Mouse (Mus musculus) midbrain, embryonic 16.5 days (tissue): ENCODE results near the gene Ppp2r1b. TPM values are rescaled to one million over a fixed set of nuclear protein-coding genes. Genes with fewer than 3 reads are reported as not detected.

Source experiments
- ATAC-seq: fragments of 200-750 bp; cut with Nextera tagmentation; 2 replicates; pipeline ENCODE4 v1.8.0; 2017; ENCODE audit warnings: moderate TSS enrichment
- H3K27ac ChIP-seq: fragments of 300-500 bp; sonication (generic); 2 replicates; pipeline ENCODE4 v1.5.1; 2014; ENCODE audit warnings: mild to moderate bottlenecking, low read length, mixed read lengths
- H3K27me3 ChIP-seq: fragments of 300-500 bp; sonication (generic); 2 replicates; pipeline ENCODE4 v1.6.1; 2014; ENCODE audit warnings: low read depth, low read length, mixed read lengths; ENCODE audit not compliant: control insufficient read depth, insufficient read depth
- H3K36me3 ChIP-seq: fragments of 300-500 bp; sonication (generic); 2 replicates; pipeline ENCODE4 v1.6.1; 2014; ENCODE audit warnings: mild to moderate bottlenecking, low read length, moderate library complexity, mixed read lengths; ENCODE audit not compliant: control insufficient read depth, insufficient read depth
- H3K4me1 ChIP-seq: fragments of 300-500 bp; sonication (generic); 2 replicates; pipeline ENCODE4 v1.6.1; 2014; ENCODE audit warnings: mild to moderate bottlenecking, low read length, mixed read lengths; ENCODE audit not compliant: control insufficient read depth, insufficient read depth
- H3K4me2 ChIP-seq: fragments of 300-500 bp; sonication (generic); 2 replicates; pipeline ENCODE4 v1.6.1; 2014; ENCODE audit warnings: mild to moderate bottlenecking, low read length, mixed read lengths
- H3K4me3 ChIP-seq: fragments of 300-500 bp; sonication (generic); 2 replicates; pipeline ENCODE4 v1.5.1; 2014; ENCODE audit warnings: low read depth, mild to moderate bottlenecking, low read length, moderate library complexity, mixed read lengths
- H3K9ac ChIP-seq: fragments of 300-500 bp; sonication (generic); 2 replicates; pipeline ENCODE4 v1.6.1; 2014; ENCODE audit warnings: low read depth, low read length, mixed read lengths
- H3K9me3 ChIP-seq: fragments of 300-500 bp; sonication (generic); replicated peaks from 2 replicates; pipeline ENCODE4 v1.6.1; 2014; ENCODE audit warnings: mild to moderate bottlenecking, low read length, mixed read lengths; ENCODE audit not compliant: control insufficient read depth, poor library complexity, severe bottlenecking
- WGBS: fragments of 180-500 bp; shearing (Covaris S2); extraction: QIAGEN DNeasy Blood & Tissue Kit; methylation state at CpG from one replicate; pipeline ENCODE4 v1.1.7; 2014; 5-methylcytosine and 5-hydroxymethylcytosine counted together
- polyA plus RNA-seq: library from polyadenylated mRNA; unstranded; fragments of >200 nt; fragmentation: Nextera tagmentation; extraction: Ambion mirVana; gene quantifications from 2 replicates; pipeline ENCODE4 v1.2.1, GENCODE M21; 2015

The Ppp2r1b gene
- polyA plus RNA-seq, 1 experiment from 2014 or later: 38.8 TPM

DNA sequence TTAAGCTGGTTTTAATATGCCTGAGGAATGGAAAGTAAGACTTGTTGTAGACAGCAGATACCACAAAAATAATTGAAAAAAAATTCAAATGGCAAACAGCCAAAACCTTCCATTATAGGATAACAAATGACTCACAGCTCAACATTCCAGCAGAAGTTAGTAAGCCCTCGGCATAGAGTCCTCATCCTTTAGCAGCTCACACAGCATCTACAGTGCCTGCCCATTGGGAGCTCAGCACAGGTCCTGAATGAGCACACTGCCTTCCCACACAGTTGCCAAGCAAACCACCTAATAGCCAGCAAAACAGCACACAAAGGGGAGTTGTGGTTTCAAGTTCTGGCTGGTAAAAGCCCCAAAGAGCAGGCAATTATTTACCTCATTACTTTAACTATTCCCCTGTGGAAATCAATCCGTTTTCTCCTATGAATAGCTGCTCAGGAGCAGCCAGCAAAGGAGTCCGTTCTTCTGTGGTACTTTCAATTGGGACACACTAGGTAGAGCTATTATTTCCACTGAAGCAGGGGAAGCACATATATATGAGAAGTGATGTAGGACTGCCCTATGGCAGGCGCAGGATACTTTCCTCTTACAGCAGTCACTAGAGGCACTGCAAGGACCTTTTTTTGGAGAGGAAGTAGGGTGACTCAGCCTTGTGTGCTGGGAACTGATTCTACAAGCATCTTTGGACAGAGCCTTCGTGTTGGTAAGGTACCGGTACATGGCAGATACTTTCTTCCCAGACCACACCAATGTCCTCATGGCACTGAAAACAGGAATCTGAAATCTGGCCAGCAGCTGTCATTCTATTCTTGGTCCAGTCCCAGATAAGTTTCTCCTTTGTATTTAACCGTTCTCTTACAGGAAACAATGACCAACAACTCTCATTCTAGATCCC is 55.2 kb downstream of the Ppp2r1b start:
- no peak overlapping the region for H3K4me3 ChIP-seq
- no peaks in the 10 kb centered on the region for H3K27me3 ChIP-seq
- 74% methylated on average over 7 of the region's 7 CpGs for whole genome bisulfite sequencing
- H3K4me2 ChIP-seq: no peak overlapping the region
- no peaks in the 10 kb centered on the region for H3K4me1 ChIP-seq
- H3K9ac ChIP-seq: no peak overlapping the region
- ATAC-seq: no peak
- no peaks in the 10 kb centered on the region for H3K9me3 ChIP-seq
- H3K27ac ChIP-seq: no peak overlapping the region
- H3K36me3 ChIP-seq: peaks cover 17% of the 10 kb centered on the region

DNA sequence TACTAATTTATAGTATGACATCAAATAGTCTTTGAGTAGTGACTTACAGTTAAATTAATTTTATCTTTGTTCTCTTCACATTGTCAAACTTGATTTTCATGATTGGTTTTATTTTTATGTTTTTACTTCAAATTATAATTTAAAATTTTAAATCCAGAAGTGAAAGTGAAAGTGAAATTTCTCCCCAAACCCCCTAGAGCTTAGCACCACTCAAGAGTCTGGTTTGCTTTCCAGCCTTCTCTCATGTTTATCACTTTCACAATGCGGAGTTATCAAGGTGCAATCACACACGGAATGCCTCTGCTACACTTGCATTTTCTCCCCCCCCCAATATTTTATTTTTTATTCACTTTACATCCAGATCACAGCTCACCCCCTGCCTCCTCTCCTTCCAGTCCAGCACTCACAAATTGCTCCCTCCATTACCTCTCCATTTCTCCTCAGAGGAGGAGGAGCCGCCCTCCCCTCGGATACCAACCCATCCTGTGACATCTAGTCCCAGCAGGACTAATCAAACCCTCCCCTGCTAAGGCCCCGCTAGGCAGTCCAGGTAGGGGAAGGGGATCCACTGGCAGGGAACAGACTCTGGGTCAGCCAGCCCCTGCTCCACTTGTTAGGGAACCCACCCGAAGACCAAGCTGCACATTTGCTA is 59.2 kb downstream of the Ppp2r1b start:
- H3K9ac ChIP-seq: no peak overlapping the region
- H3K4me3 ChIP-seq: no peak overlapping the region
- H3K9me3 ChIP-seq: no peaks in the 10 kb centered on the region
- no peak overlapping the region for H3K4me2 ChIP-seq
- peaks cover 6% of the 10 kb centered on the region; the same call in 1 of the 2 replicates for H3K36me3 ChIP-seq
- no peaks in the 10 kb centered on the region for H3K4me1 ChIP-seq
- no peak overlapping the region for H3K27ac ChIP-seq
- H3K27me3 ChIP-seq: no peaks in the 10 kb centered on the region
- 75% methylated on average over 6 of the region's 6 CpGs for WGBS
- no peak for ATAC-seq

DNA sequence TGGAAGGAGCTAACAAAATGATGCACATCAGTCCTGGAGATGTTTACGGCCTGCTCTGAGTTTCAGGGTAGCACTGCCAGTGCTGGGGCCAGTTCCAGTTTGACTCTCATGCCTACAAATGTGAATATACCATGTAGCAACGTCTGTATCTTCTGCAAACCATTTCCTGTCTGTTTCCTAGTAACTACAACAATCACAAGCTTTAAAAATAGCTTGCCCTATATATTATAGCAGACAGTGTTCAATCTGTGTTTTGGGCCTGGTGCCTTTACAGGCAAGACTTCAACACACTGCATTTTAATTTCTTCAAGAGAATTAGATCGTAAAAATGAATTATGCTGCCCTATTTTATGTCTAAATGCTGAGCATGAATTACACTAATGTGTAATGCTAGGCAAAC is 60.2 kb downstream of the Ppp2r1b start:
- ATAC-seq: no peak
- Histone ChIP-seq H3K27me3 (no peaks in the 10 kb centered on the region), H3K9ac (no peak overlapping the region), H3K9me3 (no peaks in the 10 kb centered on the region), H3K36me3 (peaks cover 6% of the 10 kb centered on the region; the same call in 1 of the 2 replicates), H3K4me2 (no peak overlapping the region), H3K4me3 (no peak overlapping the region), H3K4me1 (no peaks in the 10 kb centered on the region), H3K27ac (no peak overlapping the region)
- WGBS: 84% methylated on average over 3 of the region's 3 CpGs

DNA sequence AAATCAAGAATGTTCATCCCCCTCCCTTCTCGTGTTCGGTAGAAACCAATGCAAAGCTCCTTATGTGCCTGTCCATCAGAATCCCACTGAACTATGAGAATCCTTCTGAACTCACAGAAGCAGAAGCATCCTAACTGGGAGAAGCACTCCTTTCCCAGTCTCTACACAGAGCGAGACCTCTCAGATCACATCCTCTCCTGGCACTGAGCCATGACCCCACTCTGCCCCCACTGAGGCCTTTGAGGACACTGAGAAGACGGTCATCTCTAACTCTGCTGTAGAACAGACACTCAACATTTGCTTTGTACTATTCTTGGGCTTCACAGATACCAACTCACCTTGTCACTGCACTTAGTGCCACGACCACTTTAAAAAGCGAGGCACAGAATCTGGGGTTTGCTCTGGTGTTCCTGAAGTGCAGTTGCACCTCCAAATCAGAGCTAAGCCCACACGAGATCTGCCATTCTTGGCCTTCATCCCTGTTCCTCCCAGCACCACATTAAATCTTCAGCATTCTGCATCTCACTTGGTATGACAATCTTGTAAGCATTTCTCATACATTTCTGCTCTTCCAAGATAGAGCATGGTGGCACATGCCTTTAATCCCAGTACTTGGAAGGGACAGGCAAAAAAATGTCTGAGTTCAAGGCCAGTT is 66.9 kb downstream of the Ppp2r1b start:
- Histone ChIP-seq H3K36me3 (peaks cover 9% of the 10 kb centered on the region; the same call in 1 of the 2 replicates), H3K27me3 (no peaks in the 10 kb centered on the region), H3K4me2 (no peak overlapping the region), H3K9me3 (no peaks in the 10 kb centered on the region), H3K9ac (no peak overlapping the region), H3K4me1 (no peaks in the 10 kb centered on the region), H3K27ac (no peak overlapping the region), H3K4me3 (no peak overlapping the region)
- 91% methylated on average over 7 of the region's 7 CpGs for WGBS
- no peak for ATAC-seq

DNA sequence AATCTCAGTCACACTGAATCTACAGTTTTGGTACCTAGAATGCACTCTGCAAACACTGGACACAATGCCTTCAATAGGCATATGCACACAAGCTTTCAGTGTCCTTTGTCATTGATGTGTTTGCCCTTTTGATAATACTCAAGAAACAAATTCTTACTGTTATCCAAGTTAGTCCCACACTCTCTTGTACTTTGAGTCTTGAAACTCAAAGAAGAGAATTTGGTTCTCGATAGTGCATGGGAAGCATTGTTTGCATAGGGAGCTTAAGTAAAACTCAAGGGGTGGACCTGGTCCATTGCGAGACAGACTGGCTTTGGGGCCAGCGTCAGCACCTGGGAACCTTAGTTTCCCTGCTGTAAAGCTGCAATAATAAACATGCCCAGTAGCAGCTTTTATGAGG is 73.0 kb downstream of the Ppp2r1b start:
- no peak for ATAC-seq
- Histone ChIP-seq H3K27ac (no peak overlapping the region), H3K36me3 (no peaks in the 10 kb centered on the region), H3K9me3 (no peaks in the 10 kb centered on the region), H3K4me1 (no peaks in the 10 kb centered on the region), H3K4me2 (no peak overlapping the region), H3K4me3 (no peak overlapping the region), H3K9ac (no peak overlapping the region), H3K27me3 (no peaks in the 10 kb centered on the region)
- 75% methylated on average over 3 of the region's 3 CpGs for WGBS

DNA sequence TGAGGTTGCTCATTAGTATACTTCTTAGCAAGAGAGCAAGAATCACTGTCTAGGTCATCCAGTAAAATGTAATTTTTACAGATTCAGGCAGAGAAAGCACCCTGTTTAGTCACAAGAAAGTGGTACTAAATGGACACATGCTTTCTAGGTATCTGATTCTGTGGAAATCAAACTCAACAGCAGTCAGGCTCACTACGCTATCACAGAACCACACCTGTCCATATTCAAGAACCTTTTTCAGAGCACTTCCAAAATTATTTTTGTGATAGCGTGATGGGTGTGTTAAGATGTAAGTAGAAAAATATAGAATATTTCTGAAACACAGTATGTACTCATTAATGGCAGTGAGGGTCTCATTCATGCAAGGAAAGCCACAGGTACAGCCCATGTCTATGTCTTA is 74.5 kb downstream of the Ppp2r1b start:
- Histone ChIP-seq H3K36me3 (no peaks in the 10 kb centered on the region), H3K9me3 (no peaks in the 10 kb centered on the region), H3K27ac (no peak overlapping the region), H3K4me3 (no peak overlapping the region), H3K9ac (no peak overlapping the region), H3K4me1 (no peaks in the 10 kb centered on the region), H3K4me2 (no peak overlapping the region), H3K27me3 (no peaks in the 10 kb centered on the region)
- ATAC-seq: no peak
- 96% methylated on average over 2 of the region's 2 CpGs for WGBS

DNA sequence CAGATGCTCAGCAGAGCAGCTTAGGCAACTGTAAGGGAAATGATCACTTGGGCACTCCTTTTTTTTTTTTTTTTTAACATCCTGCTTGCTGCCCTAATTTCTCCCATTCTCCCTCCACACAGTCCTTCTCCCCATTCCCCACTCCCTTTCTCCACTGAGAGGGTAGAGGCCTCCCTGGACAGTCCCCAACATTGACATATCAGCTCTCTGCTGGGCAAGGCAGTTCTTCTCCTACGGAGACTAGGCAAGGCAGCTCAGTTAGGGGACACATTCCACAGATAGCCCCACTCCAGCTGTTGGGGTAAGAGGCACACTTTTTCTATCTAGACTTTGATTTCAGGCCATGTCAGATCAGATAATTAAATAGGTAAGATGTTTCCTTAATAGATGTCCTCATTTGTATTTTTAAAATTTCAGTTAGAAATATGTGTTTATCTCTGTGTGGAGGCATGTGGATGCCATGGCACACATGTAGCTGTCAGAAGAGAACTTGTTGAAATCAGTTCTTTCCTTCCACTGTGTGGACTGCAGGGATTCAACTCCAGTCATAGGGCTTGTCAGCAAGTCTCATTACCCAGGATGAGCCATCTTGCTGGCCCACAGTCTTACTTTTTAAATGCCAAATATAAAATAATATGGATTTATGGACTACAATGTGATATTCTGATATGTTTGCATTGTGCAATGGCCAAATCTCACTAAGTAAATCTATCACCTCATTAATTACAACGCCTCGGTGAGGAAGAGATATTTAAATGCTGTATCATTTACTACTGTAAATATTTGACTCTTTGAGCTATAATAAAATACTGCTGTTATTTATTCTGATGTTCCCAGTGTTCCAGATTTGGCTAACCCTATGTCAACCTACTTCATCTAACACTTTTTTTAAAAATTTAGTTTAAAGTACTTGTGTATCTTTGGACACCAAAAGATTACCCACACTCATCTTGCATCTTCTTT is 76.1 kb downstream of the Ppp2r1b start:
- no peak overlapping the region for H3K9ac ChIP-seq
- no peak overlapping the region for H3K27ac ChIP-seq
- 94% methylated on average over 3 of the region's 3 CpGs for WGBS
- no peak overlapping the region for H3K4me3 ChIP-seq
- no peak for ATAC-seq
- no peaks in the 10 kb centered on the region for H3K27me3 ChIP-seq
- H3K4me1 ChIP-seq: no peaks in the 10 kb centered on the region
- no peaks in the 10 kb centered on the region for H3K36me3 ChIP-seq
- no peak overlapping the region for H3K4me2 ChIP-seq
- H3K9me3 ChIP-seq: no peaks in the 10 kb centered on the region

DNA sequence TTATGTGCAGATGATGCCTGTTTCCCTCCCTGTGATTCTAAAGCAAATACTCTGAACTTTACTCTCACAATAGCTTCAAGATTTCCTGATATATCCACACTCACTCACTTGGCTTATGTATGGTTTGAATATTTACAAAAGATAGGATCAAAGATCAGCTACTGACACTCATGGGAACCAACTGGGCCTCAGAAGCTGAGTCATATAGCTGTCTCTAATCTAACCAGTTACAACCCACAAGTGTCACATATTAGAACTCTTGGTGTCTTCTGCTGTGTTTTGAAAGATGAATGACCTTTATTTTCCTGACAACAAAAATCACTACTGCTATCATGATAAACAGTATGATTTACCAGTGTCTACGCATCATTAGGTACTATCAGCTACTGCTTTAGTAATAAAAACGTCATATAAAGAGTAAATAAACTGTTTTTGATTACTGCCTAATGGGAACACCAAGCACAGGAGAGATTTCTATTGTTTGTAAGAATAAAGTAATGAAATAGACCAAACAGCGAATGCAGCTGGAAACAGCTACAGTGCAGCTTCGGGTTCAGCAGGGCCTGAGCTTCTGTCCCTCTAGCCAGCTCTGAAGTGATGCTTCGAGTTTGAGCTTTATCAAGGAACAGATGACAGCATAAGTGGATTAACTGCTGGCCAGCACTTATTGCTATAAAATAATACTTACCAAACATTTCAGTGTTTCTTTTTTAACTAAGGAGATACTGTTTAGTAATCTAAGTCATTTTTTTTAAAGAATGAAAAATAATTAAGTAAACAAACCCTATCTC is 77.5 kb downstream of the Ppp2r1b start:
- ATAC-seq: no peak
- 86% methylated on average over 5 of the region's 5 CpGs for WGBS

More for the DNA sequence above, 77.5 kb downstream of the Ppp2r1b start:
- Histone ChIP-seq H3K27ac (no peak overlapping the region), H3K9me3 (no peaks in the 10 kb centered on the region), H3K4me1 (no peaks in the 10 kb centered on the region), H3K4me3 (no peak overlapping the region), H3K4me2 (no peak overlapping the region), H3K9ac (no peak overlapping the region), H3K36me3 (no peaks in the 10 kb centered on the region), H3K27me3 (no peaks in the 10 kb centered on the region)
